Mouse (Mus musculus) hindbrain, embryonic 11.5 days (tissue): ENCODE results near the gene Skida1. TPM values are rescaled to one million over a fixed set of nuclear protein-coding genes. Genes with fewer than 3 reads are reported as not detected.
A peak's percentile ranks its signal among the peaks of the same experiment; 100 is the strongest.
"Not testable (repeated sequence)": the region's sequence is repeated elsewhere in the genome, so short reads cannot be mapped to it uniquely, and the experiment has no call there.

Source experiments
- ATAC-seq: fragments of 200-750 bp; cut with Nextera tagmentation; 2 replicates; pipeline ENCODE4 v1.8.0; 2017; ENCODE audit warnings: mild to moderate bottlenecking, moderate TSS enrichment, moderate library complexity; ENCODE audit not compliant: low FRiP score
- DNase-seq: peaks from one replicate; pipeline ENCODE4 v3.0.0-alpha.2; 2015; ENCODE audit warnings: low spot score
- H3K27ac ChIP-seq: fragments of 300-500 bp; sonication (generic); 2 replicates; pipeline ENCODE4 v1.5.1; 2014; ENCODE audit warnings: mild to moderate bottlenecking, low read depth, low read length
- H3K27me3 ChIP-seq: fragments of 300-500 bp; sonication (generic); 2 replicates; pipeline ENCODE4 v1.6.1; 2014; ENCODE audit warnings: mild to moderate bottlenecking, low read length, moderate library complexity, mixed read lengths; ENCODE audit not compliant: control insufficient read depth, insufficient read depth
- H3K36me3 ChIP-seq: fragments of 300-500 bp; sonication (generic); 2 replicates; pipeline ENCODE4 v1.6.1; 2014; ENCODE audit warnings: mild to moderate bottlenecking, low read length, moderate library complexity, mixed read lengths; ENCODE audit not compliant: control insufficient read depth, insufficient read depth
- H3K4me1 ChIP-seq: fragments of 300-500 bp; sonication (generic); replicated peaks from 2 replicates; pipeline ENCODE4 v1.6.1; 2014; ENCODE audit warnings: low read length, mixed read lengths; ENCODE audit not compliant: control insufficient read depth, insufficient read depth
- H3K4me2 ChIP-seq: fragments of 300-500 bp; sonication (generic); replicated peaks from 2 replicates; pipeline ENCODE4 v1.6.1; 2014; ENCODE audit warnings: mild to moderate bottlenecking, low read depth, low read length
- H3K4me3 ChIP-seq: fragments of 300-500 bp; sonication (generic); 2 replicates; pipeline ENCODE4 v1.5.1; 2014; ENCODE audit warnings: low read depth, low read length
- H3K9ac ChIP-seq: fragments of 300-500 bp; sonication (generic); 2 replicates; pipeline ENCODE4 v1.6.1; 2014; ENCODE audit warnings: low read depth, low read length
- H3K9me3 ChIP-seq: fragments of 300-500 bp; sonication (generic); 2 replicates; pipeline ENCODE4 v1.6.1; 2016; ENCODE audit warnings: low read length; ENCODE audit not compliant: control insufficient read depth
- WGBS: fragments of 180-500 bp; shearing (Covaris S2); extraction: QIAGEN DNeasy Blood & Tissue Kit; methylation state at CpG from one replicate; pipeline ENCODE4 v1.1.7; 2014; 5-methylcytosine and 5-hydroxymethylcytosine counted together
- polyA plus RNA-seq: library from polyadenylated mRNA; unstranded; fragments of >200 nt; fragmentation: Nextera tagmentation; extraction: Ambion mirVana; gene quantifications from 2 replicates; pipeline ENCODE4 v1.2.1, GENCODE M21; 2014

Gene Skida1
- 19.6 and 20.1 TPM in 2 replicates for polyA plus RNA-seq

DNA sequence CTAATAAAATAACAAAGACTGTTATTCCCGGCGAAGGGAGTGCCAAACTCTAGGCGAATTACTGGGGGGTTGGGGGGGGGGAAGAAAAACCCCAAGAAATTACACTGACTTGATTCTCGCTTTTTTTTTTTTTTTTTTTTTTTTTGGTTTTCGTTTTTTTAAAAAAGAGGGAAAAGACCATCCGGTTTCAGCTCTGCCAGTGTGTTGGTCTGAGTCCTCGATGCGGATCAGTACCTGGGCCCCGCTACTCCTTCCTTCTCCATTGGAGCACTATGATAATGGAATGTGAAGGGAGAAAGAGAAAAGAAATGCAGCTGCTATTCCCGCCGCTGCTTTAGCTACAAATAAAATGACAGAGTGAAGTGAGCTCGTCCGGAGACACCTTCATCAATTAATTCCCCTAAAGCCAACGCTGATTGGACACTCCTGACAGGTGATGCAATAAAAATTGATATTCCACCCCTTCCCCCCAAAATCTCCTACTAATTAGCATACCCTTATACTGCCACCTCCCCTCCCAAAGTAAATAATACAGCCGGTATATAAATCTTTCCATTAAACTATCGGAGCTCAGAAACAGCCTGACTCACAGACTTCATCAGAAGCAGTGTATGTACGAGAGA, at the start of gene Skida1:
Gene Skida1, minus strand, starts transcription at position 599 of the 623 bp plus-strand sequence.
- Histone ChIP-seq H3K27me3 (no peaks in the 10 kb centered on the region), H3K9me3 (no peaks in the 10 kb centered on the region), H3K9ac (peak within 1 kb of the TSS; percentile 100), H3K4me1 (peaks cover 6% of the 10 kb centered on the region), H3K4me3 (peak within 1 kb of the TSS; percentile 93), H3K27ac (peak within 1 kb of the TSS; percentile 99), H3K4me2 (peak within 1 kb of the TSS; percentile 82), H3K36me3 (no peaks in the 10 kb centered on the region)
- under 1% methylated on average over 17 of the region's 17 CpGs for WGBS
- ATAC-seq (peak; percentile 79), DNase-seq (peak; percentile 78)

DNA sequence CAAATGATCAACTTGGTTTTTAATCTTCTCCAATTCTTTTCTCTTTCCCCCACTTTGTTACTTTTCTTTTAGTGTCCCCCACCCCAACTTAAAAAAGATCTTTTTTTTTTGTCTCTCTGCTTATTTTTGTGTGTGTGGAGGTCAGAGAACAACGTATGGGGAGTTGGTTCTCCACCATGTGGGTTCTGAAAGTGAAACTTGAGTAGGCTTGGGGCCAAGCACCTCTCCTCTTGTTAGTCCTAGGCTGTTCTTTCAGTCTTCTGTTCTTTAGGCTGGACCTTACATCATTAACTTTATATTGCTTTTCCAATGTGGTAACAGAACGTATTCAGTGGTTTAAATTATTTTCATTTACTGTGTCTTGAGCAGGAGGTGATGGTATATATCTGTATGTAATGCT, 47.0 kb upstream of the Skida1 start:
- H3K9ac ChIP-seq: no peak overlapping the region
- no peaks in the 10 kb centered on the region for H3K27me3 ChIP-seq
- no peaks in the 10 kb centered on the region for H3K9me3 ChIP-seq
- H3K4me1 ChIP-seq: no peaks in the 10 kb centered on the region
- 69% methylated on average over 2 of the region's 2 CpGs for WGBS
- H3K4me2 ChIP-seq: no peak overlapping the region
- ATAC-seq (no peak), DNase-seq (no peak)
- no peak overlapping the region for H3K27ac ChIP-seq
- H3K4me3 ChIP-seq: no peak overlapping the region
- H3K36me3 ChIP-seq: no peaks in the 10 kb centered on the region

DNA sequence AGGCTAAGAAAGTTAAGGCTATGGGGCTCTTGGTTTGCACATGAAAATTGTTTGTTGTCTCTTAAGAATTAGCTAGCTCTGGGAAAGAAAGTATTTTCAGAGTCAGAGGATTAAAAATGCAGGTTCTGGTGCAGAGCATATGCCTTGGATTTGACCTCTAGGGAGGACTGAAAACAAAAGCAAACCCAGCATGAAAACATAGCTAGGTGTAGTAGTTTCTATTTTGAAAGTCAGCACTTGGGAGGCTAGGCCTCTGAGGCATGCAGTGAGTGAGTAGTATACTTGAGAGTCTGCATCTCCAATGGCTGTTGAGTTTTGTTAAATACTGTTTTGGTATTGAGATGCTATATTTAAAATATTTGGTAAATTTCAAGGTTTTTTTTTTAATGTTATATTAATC, 45.5 kb upstream of the Skida1 start:
- Histone ChIP-seq H3K9me3 (no peaks in the 10 kb centered on the region), H3K36me3 (0 out of 2 replicates have a peak, but pooled peaks cover 2% of the 10 kb centered on the region), H3K27me3 (no peaks in the 10 kb centered on the region)

DNA sequence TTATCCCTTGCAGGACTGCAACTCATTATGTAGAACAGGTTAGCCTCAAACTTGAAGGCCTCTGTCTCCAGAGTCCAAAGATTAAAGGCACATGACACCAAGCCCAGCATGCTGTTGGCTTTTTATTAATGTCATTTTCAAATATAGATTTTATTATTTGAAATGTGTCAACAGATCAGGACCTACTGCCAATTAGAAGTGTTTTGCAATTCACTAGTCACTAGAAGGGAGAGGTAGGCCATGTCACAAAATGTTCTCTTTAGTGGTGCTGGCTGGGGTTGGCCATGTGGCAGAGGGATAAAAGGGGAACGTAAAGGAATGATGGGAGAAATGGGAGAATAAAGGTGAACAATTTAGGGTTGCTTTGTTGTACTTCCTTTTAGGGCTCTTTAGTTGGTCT, 45.0 kb upstream of the Skida1 start:
- 0 out of 2 replicates have a peak, but pooled peaks cover 2% of the 10 kb centered on the region for H3K36me3 ChIP-seq

More for the DNA sequence above, 45.5 kb upstream of the Skida1 start:
- Histone ChIP-seq H3K4me3 (no peak overlapping the region), H3K27ac (no peak overlapping the region), H3K4me1 (no peaks in the 10 kb centered on the region), H3K9ac (no peak overlapping the region), H3K4me2 (no peak overlapping the region)
- ATAC-seq (no peak), DNase-seq (no peak)

DNA sequence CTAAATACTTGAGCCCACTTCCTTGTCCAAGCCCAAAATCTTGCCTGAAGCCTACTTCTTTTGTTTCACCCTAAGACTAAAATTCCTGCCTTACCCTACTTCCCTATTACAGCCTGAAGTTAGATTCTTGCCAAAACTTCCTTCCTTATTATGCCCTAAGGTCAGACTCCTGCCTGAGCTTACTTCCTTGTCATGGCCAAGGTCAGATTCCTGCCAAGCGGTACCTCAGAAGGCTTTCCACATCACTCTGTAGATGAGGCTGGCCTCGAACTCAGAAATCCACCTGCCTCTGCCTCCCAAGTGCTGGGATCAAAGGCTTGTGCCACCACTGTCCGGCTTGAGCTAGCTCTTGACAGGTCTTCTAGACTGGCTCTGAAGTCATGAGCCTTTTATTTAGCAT, 38.8 kb upstream of the Skida1 start:
- not testable (repeated sequence) for H3K4me2 ChIP-seq, H3K27me3 ChIP-seq, H3K4me1 ChIP-seq, ATAC-seq, H3K4me3 ChIP-seq, H3K27ac ChIP-seq, H3K36me3 ChIP-seq, H3K9ac ChIP-seq, H3K9me3 ChIP-seq, DNase-seq
- 95% methylated on average over 3 of the region's 3 CpGs for WGBS

More for the DNA sequence above, 45.0 kb upstream of the Skida1 start:
- ATAC-seq: no peak
- no peaks in the 10 kb centered on the region for H3K9me3 ChIP-seq
- 93% methylated on average over 1 of the region's 1 CpGs for WGBS
- no peak overlapping the region for H3K27ac ChIP-seq
- no peak for DNase-seq
- no peak overlapping the region for H3K4me2 ChIP-seq
- no peak overlapping the region for H3K4me3 ChIP-seq
- no peak overlapping the region for H3K9ac ChIP-seq
- no peaks in the 10 kb centered on the region for H3K4me1 ChIP-seq
- H3K27me3 ChIP-seq: no peaks in the 10 kb centered on the region

DNA sequence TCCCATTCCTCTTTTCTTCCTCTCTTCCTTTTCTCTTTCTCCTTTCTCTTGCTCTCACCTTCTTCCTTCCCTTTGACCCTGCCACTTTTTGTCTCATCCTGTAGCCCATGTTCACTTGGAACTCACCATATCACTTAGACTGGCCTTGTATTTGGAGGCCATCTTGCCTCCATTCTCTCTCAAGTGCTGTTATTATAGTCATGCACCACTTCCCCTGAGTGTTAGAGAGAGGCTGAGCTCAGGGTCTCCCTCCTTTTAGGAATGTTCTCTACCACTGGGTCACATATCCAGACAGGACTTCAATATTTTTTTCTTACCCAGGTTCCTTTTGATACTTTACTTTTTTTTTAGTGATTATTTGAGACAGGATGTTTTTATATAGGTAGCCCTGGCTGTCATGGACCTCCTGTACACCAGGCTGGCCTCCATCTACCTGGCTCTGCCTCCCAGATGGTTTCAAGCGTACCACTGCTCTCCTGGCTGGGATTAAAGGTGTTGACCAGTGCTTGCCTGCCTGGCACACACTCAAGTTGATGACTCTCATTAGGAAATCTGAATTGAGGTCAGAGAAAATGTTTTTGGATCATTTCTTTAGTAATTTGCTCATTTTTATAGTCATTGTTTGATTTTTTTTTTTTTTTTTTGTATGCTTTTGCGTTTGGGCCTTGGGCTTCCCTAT, 31.5 kb upstream of the Skida1 start:
- H3K27ac ChIP-seq: no peak overlapping the region
- no peaks in the 10 kb centered on the region for H3K27me3 ChIP-seq
- no peak overlapping the region for H3K9ac ChIP-seq
- no peak for DNase-seq
- H3K4me2 ChIP-seq: no peak overlapping the region
- 0 out of 2 replicates have a peak, but pooled peaks cover 2% of the 10 kb centered on the region for H3K36me3 ChIP-seq
- H3K9me3 ChIP-seq: no peaks in the 10 kb centered on the region
- no peaks in the 10 kb centered on the region for H3K4me1 ChIP-seq
- no peak overlapping the region for H3K4me3 ChIP-seq
- 96% methylated on average over 2 of the region's 2 CpGs for WGBS
- no peak for ATAC-seq

DNA sequence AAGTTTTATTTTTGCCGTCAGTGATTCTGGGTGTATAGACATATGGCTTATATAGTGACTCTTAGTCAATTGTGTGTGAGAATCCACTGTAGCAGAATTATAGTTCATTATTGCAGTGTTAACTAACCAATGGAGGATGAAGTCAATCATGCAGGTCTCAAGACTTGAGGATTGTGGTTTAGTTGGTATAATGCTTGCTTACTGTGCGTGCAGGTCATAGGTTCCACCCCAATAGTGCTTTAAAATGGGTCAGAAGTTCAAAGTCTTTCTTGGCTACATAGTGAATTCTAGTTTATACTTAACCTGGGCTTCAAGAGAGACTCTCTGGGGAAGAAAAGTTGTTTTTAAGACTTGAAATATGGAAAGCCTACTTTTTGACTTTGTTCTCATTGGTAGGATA, 23.1 kb upstream of the Skida1 start:
- DNase-seq (no peak), ATAC-seq (no peak)
- Histone ChIP-seq H3K4me1 (no peaks in the 10 kb centered on the region), H3K9ac (no peak overlapping the region), H3K27ac (no peak overlapping the region), H3K36me3 (no peaks in the 10 kb centered on the region), H3K4me2 (no peak overlapping the region), H3K27me3 (no peaks in the 10 kb centered on the region), H3K9me3 (no peaks in the 10 kb centered on the region), H3K4me3 (no peak overlapping the region)
- 96% methylated on average over 2 of the region's 2 CpGs for WGBS

DNA sequence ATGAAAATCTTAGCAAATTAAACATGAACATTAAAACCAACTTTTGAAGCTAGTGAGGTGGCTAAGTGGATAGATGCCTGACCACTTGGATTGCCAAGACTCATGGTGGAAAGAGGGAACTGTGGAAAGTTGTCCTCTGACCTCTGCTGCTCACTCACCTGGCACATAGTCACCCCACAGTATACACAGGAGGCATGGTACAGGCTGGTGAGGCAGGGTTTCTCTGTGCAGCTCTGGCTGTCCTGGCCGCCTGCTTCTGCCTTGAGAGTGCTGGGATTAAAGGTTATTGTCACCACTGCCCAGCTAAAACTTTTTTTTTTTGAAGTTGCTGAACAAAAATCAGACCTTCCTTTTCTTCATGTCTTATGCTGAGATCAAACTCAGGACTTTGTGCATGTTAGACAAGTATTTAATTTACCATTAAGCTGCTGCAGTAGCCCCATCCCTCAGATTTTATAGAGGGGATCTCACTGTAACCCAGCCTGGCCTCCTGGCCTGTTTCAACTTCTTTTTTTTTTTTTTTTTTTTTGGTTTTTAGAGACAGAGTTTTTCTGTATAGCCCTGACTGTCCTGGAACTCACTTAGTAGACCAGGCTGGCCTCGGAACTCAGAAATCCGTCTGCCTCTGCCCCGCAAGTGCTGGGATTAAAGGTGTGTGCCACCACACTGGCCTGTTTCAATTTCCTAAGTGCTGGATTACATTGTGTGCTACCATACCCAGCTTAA, 19.4 kb upstream of the Skida1 start:
- no peaks in the 10 kb centered on the region for H3K36me3 ChIP-seq
- ATAC-seq: no peak
- no peak overlapping the region for H3K9ac ChIP-seq
- H3K27ac ChIP-seq: no peak overlapping the region
- no peaks in the 10 kb centered on the region for H3K27me3 ChIP-seq
- no peak overlapping the region for H3K4me2 ChIP-seq
- no peak overlapping the region for H3K4me3 ChIP-seq
- no peaks in the 10 kb centered on the region for H3K4me1 ChIP-seq
- 90% methylated on average over 4 of the region's 4 CpGs for WGBS
- no peak for DNase-seq
- H3K9me3 ChIP-seq: no peaks in the 10 kb centered on the region
